Mouse (Mus musculus) megakaryocyte-erythroid progenitor cell, adult 5 weeks (primary cell): ENCODE results near the gene Zfp61. TPM values are rescaled to one million over a fixed set of nuclear protein-coding genes. Genes with fewer than 3 reads are reported as not detected.

Experiments
- polyA plus RNA-seq: library from polyadenylated mRNA; stranded (reverse); fragments of >175 nt; gene quantifications from 2 replicates; pipeline ENCODE4 v1.2.3, GENCODE M21; 2012

Zfp61 gene
- 4.5 and 5.6 TPM in 2 replicates for polyA plus RNA-seq

DNA sequence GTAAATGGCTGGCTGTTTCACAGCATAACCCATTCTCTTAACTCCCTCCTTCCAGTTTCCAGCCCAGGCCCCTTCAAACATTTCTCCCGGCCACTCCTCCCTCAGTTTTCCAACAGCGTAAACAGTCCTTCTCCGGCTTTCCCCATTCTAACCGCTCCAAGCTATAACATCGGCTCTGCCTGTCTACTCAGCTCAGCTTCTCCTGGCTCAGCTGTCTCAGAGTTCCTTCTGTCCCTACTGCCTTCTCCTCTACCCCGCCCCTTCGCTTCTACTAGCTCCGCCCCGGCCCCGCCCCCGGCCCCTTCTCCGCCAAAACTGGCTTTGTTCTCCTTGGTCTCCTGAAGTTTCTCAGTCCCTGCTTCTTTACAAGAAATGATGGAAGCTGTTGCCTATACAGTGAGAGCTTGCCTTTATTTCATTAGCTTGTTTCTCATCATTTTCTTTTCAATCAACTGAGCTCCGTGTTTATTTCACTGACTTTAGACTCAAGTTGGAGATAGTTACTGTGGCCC lies at the start of gene Zfp61:
Zfp61 (minus strand) TSS at position 462 of the 512 bp plus-strand sequence.

DNA sequence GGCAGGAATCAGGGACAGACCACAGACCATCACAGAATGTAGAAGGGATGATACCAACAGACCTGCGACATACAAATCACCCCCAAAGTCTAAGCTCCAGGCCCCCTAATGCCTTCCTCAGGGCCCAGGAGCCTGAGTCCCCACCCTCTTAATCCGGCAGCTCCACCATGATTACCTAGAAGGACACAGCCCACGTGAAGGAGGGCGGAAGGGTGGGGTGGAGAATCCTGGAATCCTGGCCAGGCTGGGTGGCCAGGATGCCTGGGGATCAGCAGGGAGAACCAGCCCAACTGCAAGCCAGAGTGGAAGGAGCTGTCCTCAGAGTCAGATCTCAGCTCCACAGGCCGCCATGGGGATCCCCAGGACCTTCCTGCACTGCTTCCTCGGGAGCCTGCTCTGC lies 47.9 kb upstream of the Zfp61 start, which contains the start of gene Lypd5:
Lypd5 (plus strand) TSS at position 301 of the 400 bp plus-strand sequence.

DNA sequence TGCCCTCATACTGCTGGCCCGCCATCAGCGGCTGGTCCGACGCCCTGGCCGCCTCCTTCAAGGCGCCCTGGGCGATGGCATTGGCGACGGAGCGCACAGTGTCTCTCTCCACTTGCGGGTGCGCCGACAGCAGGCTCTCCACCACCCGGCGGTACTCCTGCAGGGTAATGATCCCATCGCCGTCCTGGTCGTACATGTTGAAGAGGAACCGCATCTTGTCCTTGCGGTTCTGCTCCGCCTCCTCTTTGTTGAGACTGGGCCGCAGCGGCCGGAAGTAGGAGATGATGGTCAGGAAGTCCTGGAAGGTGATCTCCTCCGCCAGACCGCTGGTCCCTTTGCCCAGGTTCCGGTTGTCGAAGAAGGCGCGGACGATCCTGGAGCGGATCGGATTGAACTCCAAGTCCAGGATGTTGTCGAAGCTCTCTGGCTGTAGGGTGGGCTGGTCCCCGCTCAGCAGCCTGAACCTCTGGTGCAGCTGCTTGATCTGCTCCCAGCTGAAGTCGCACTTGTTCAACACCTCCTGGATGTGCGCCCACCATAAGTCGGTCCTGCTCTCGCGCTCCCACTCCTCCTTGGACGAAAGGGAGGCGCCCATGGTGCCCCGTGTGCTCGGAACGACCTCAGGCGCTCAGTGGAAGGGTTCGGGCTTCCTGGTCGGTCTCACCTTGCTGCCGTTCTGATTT lies 32.4 kb upstream of the Zfp61 start, which contains the start of gene Tescl:
Tescl (minus strand) TSS at position 633 of the 683 bp plus-strand sequence.

DNA sequence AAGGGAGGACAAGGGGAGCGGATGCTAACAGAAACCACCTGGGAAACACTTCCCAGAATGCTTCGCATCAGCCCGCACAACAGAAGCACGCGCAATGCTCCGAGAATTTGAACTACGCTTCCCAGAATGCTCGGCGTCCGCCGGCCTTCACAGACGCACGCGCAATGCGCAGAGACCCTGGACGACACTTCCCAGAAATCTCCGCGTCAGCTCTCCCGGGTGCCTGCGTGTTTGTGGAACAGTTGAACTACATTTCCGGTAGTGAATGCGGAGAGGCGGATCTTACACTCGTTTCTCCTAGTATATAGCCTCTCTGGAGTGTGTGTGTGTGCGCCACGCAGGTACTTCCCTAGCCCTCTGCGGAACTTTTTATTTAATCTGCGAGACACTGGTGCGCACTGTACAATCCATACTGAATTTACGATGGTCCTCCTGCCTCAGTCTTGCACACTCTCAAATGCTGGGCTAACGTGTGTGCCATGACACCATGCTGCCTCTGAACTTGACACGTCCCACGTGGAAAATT lies 15.6 kb upstream of the Zfp61 start, which contains the start of gene Zfp94:
Zfp94 (minus strand) TSS at position 100 of the 526 bp plus-strand sequence.

DNA sequence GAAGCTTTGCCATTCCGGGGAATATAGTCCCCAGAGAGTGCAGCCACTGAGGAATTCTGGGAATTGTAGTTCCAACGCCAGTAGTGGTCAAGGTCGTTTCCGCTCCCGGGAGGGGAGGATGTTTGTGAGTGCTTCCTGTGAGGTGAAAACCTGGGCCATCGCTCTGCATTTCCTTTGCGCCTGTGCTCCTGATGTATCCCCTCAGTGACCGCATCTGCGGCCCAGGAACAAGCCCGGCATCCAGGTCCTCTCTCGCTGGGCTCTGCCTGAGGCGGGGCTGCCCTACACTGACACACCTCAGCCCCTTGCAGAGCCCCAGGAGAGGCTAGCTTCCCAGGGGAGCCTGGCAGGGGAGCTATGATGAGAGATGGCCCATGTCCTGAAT lies 30.8 kb downstream of the Zfp61 start, which contains the start of gene Zfp93:
Zfp93 (plus strand) TSS at position 133 of the 385 bp plus-strand sequence.

DNA sequence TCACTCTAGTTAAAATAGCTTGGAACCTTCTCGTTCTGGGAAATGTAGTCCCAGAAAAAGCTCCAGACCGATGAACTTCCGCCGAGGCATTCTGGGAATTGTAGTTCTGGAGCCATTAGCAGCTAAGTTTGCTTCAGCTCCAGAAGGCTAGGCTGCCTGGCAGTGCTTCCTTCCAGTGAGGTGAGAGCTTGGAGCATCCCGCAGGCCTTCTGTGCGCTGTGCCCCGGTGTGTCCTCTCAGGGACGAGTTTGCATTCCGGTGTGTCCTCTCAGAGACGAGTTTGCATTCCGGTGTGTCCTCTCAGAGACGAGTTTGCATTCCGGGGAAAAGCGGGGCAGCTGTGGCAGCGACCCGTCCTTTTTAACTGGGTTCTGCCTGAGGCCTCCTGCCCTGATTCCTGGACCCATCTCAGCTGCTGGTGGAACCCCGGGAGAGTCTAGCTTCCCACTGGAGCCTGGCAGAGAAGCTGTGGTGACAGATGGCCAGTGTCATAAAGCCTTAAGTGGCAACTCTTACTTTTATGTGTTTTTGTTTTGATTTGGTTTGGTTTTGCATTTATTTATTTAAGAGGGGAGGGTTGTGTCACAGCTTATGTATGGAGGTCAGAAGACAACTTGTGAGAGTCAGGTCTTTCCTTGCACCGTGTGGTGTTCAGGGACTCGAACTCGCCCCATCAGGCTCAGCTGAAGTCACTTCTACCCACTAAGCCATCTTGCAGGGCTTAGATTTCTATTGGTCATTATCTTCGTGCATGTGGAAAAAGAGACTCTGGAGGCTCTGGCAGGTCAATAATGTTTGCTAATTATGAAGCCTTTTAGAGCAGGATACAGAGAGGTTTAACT lies 46.2 kb downstream of the Zfp61 start, which contains the start of gene Zfp108:
Zfp108 (plus strand) TSS at position 162 of the 842 bp plus-strand sequence.

Other genes starting within 250 kb of the Zfp61 start
- not detected in 2 replicates for gene Vmn1r183, start 248.0 kb downstream of the Zfp61 start, polyA plus RNA-seq
- 16.8 and 17.1 TPM in 2 replicates for gene Zfp180, start 219.3 kb downstream of the Zfp61 start, polyA plus RNA-seq
- 0.06 and 0.25 TPM in 2 replicates for gene Zfp112, start 188.9 kb downstream of the Zfp61 start, polyA plus RNA-seq
- 0.47 and 1.2 TPM in 2 replicates for gene Zfp235, start 167.1 kb downstream of the Zfp61 start, polyA plus RNA-seq
- 0.26 and 0.74 TPM in 2 replicates for gene Zfp114, start 126.2 kb downstream of the Zfp61 start, polyA plus RNA-seq
- 0.26 and 1.1 TPM in 2 replicates for gene Zfp111, start 89.8 kb downstream of the Zfp61 start, polyA plus RNA-seq
- 0.51 and 0.73 TPM in 2 replicates for gene Zfp109, start 63.7 kb downstream of the Zfp61 start, polyA plus RNA-seq
- gene Zfp108, start 46.4 kb downstream of the Zfp61 start, polyA plus RNA-seq = 0.15 and 0.21 TPM in 2 replicates
- 0.35 and 0.41 TPM in 2 replicates for gene Zfp93, start 30.8 kb downstream of the Zfp61 start, polyA plus RNA-seq
- 0.79 and 0.80 TPM in 2 replicates for gene Zfp94, start 15.4 kb upstream of the Zfp61 start, polyA plus RNA-seq
- gene Tescl, start 32.7 kb upstream of the Zfp61 start, polyA plus RNA-seq = 0.31 TPM in 1 of 2 replicates, not detected in the other
- gene Lypd5, start 48.0 kb upstream of the Zfp61 start, polyA plus RNA-seq = not detected in 2 replicates
- gene Kcnn4, start 69.0 kb upstream of the Zfp61 start, polyA plus RNA-seq = 116 and 139 TPM in 2 replicates
- 121 and 122 TPM in 2 replicates for gene Smg9, start 98.4 kb upstream of the Zfp61 start, polyA plus RNA-seq
- gene Irgc1, start 151.1 kb upstream of the Zfp61 start, polyA plus RNA-seq = 0.05 and 0.10 TPM in 2 replicates
- 118 and 127 TPM in 2 replicates for gene Plaur, start 161.3 kb upstream of the Zfp61 start, polyA plus RNA-seq
- 0.17 and 0.33 TPM in 2 replicates for gene Cadm4, start 180.8 kb upstream of the Zfp61 start, polyA plus RNA-seq
- 34.0 and 41.2 TPM in 2 replicates for gene Zfp428, start 205.8 kb upstream of the Zfp61 start, polyA plus RNA-seq
- not detected in 2 replicates for gene AC161166.1, start 211.2 kb upstream of the Zfp61 start, polyA plus RNA-seq
- gene Irgq, start 229.5 kb upstream of the Zfp61 start, polyA plus RNA-seq = 7.8 and 9.6 TPM in 2 replicates
- gene Pinlyp, start 244.9 kb upstream of the Zfp61 start, polyA plus RNA-seq = not detected in 2 replicates
- gene Xrcc1, start 245.1 kb upstream of the Zfp61 start, polyA plus RNA-seq = 169 and 206 TPM in 2 replicates